Mouse (Mus musculus): ENCODE results near the gene Gm1043.

DNA sequence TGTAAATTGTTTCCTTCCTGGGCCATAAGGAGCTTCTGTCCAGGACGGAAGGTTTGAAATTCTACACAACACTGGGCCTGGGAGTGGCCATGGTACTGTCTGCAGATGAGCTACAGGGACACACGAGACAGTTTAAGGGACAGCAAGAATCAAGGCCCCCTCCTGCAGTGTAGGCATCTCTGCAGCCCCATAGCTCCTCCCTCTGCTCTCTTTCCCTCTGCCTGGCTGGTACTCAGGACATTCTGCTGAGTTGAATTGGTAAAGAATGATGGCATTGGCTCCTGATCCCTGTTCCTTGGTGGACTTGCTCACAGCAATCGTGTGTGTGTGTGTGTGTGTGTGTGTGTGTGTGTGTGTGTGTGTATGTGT is 7.9 kb upstream of the Gm1043 start:
- TF ChIP-seq POLR2A (IDR thresholded peaks at IDR 0.05; ENCODE audit: control insufficient read depth, low read depth, low read length) (no peak), CTCF (IDR thresholded peaks at IDR 0.05; ENCODE audit: control insufficient read depth, insufficient read depth, insufficient replicate concordance, low read depth, low read length) (no peak)

Measured in testis, adult 2 months (tissue).